Mouse (Mus musculus) embryonic facial prominence, embryonic 12.5 days (tissue): Measurements from ENCODE around the gene Zdhhc14. TPM values are rescaled to one million over a fixed set of nuclear protein-coding genes. Genes with fewer than 3 reads are reported as not detected.

Experiments
- ATAC-seq: fragments of 200-750 bp; cut with Nextera tagmentation; 2 replicates; pipeline ENCODE4 v1.8.0; 2017; ENCODE audit not compliant: insufficient number of reproducible peaks, insufficient read depth, low FRiP score, low TSS enrichment
- H3K27ac ChIP-seq: fragments of 300-500 bp; sonication (generic); 2 replicates; pipeline ENCODE4 v1.5.1; 2016; ENCODE audit warnings: mild to moderate bottlenecking
- H3K27me3 ChIP-seq: fragments of 300-500 bp; sonication (generic); 2 replicates; pipeline ENCODE4 v1.6.1; 2016; ENCODE audit warnings: mild to moderate bottlenecking, moderate library complexity
- H3K36me3 ChIP-seq: fragments of 300-500 bp; sonication (generic); 2 replicates; pipeline ENCODE4 v1.6.1; 2016; ENCODE audit warnings: mild to moderate bottlenecking
- H3K4me1 ChIP-seq: fragments of 300-500 bp; sonication (generic); 2 replicates; pipeline ENCODE4 v1.6.1; 2016
- H3K4me2 ChIP-seq: fragments of 300-500 bp; sonication (generic); replicated peaks from 2 replicates; pipeline ENCODE4 v1.6.1; 2016; ENCODE audit warnings: mild to moderate bottlenecking, moderate library complexity
- H3K4me3 ChIP-seq: fragments of 300-500 bp; sonication (generic); 2 replicates; pipeline ENCODE4 v1.5.1; 2016; ENCODE audit warnings: mild to moderate bottlenecking
- H3K9ac ChIP-seq: fragments of 300-500 bp; sonication (generic); 2 replicates; pipeline ENCODE4 v1.6.1; 2016; ENCODE audit warnings: mild to moderate bottlenecking, moderate library complexity
- H3K9me3 ChIP-seq: fragments of 300-500 bp; sonication (generic); 2 replicates; pipeline ENCODE4 v1.6.1; 2016; ENCODE audit warnings: mild to moderate bottlenecking, moderate library complexity
- WGBS: fragments of 180-500 bp; shearing (Covaris S2); methylation state at CpG from one replicate; pipeline ENCODE4 v1.1.7; 2016; 5-methylcytosine and 5-hydroxymethylcytosine counted together
- polyA plus RNA-seq: library from polyadenylated mRNA; unstranded; fragments of >200 nt; fragmentation: Nextera tagmentation; extraction: Ambion mirVana; gene quantifications from 2 replicates; pipeline ENCODE4 v1.2.1, GENCODE M21; 2016

The Zdhhc14 gene
- polyA plus RNA-seq, 1 experiment from 2014 or later, result 4.0 TPM

- Histone ChIP-seq H3K36me3 (no peaks in the 10 kb centered on the region), H3K9ac (no peak overlapping the region), H3K27ac (no peak overlapping the region), H3K27me3 (no peaks in the 10 kb centered on the region), H3K4me2 (no peak overlapping the region), H3K9me3 (no peaks in the 10 kb centered on the region), H3K4me1 (no peaks in the 10 kb centered on the region), H3K4me3 (no peak overlapping the region)
- ATAC-seq, result no peak
- WGBS, result 84% methylated on average over 4 of the region's 4 CpGs
Observed at GRCm38 (mm10) chr17:5650124-5650523, 157.8 kb downstream of the Zdhhc14 start.

- H3K4me1 ChIP-seq, result no peaks in the 10 kb centered on the region
- no peaks in the 10 kb centered on the region for H3K27me3 ChIP-seq
- no peak overlapping the region for H3K27ac ChIP-seq
- 79% methylated on average over 4 of the region's 4 CpGs for WGBS
- H3K9me3 ChIP-seq, result no peaks in the 10 kb centered on the region
- H3K36me3 ChIP-seq, result no peaks in the 10 kb centered on the region
- no peak overlapping the region for H3K9ac ChIP-seq
- ATAC-seq, result no peak
- no peak overlapping the region for H3K4me3 ChIP-seq
- no peak overlapping the region for H3K4me2 ChIP-seq
Observed at GRCm38 (mm10) chr17:5650642-5651041, 158.3 kb downstream of the Zdhhc14 start.

- ATAC-seq, result no peak
- H3K9me3 ChIP-seq, result no peaks in the 10 kb centered on the region
- H3K4me1 ChIP-seq, result no peaks in the 10 kb centered on the region
- no peaks in the 10 kb centered on the region for H3K36me3 ChIP-seq
- H3K27ac ChIP-seq, result no peak overlapping the region
- H3K27me3 ChIP-seq, result no peaks in the 10 kb centered on the region
- no peak overlapping the region for H3K9ac ChIP-seq
- H3K4me3 ChIP-seq, result no peak overlapping the region
- H3K4me2 ChIP-seq, result no peak overlapping the region
- 75% methylated on average over 4 of the region's 4 CpGs for WGBS
Observed at GRCm38 (mm10) chr17:5651551-5651950, 159.2 kb downstream of the Zdhhc14 start.

- WGBS, result 80% methylated on average over 9 of the region's 9 CpGs
- no peaks in the 10 kb centered on the region for H3K4me1 ChIP-seq
- ATAC-seq, result no peak
- no peaks in the 10 kb centered on the region for H3K9me3 ChIP-seq
- H3K4me2 ChIP-seq, result no peak overlapping the region
- no peak overlapping the region for H3K27ac ChIP-seq
- no peak overlapping the region for H3K9ac ChIP-seq
- H3K36me3 ChIP-seq, result no peaks in the 10 kb centered on the region
- H3K27me3 ChIP-seq, result no peaks in the 10 kb centered on the region
- no peak overlapping the region for H3K4me3 ChIP-seq
Observed at GRCm38 (mm10) chr17:5653981-5654380, 161.6 kb downstream of the Zdhhc14 start.

- Histone ChIP-seq H3K4me2 (no peak overlapping the region), H3K27ac (no peak overlapping the region), H3K9me3 (no peaks in the 10 kb centered on the region), H3K36me3 (no peaks in the 10 kb centered on the region), H3K27me3 (no peaks in the 10 kb centered on the region), H3K4me3 (no peak overlapping the region), H3K9ac (no peak overlapping the region), H3K4me1 (no peaks in the 10 kb centered on the region)
- no peak for ATAC-seq
- 93% methylated on average over 4 of the region's 4 CpGs for WGBS
Observed at GRCm38 (mm10) chr17:5655536-5655935, 163.2 kb downstream of the Zdhhc14 start.

- no peak overlapping the region for H3K27ac ChIP-seq
- 41% methylated on average over 8 of the region's 8 CpGs for WGBS
- no peak overlapping the region for H3K4me2 ChIP-seq
- no peaks in the 10 kb centered on the region for H3K9me3 ChIP-seq
- H3K27me3 ChIP-seq, result no peaks in the 10 kb centered on the region
- H3K4me1 ChIP-seq, result no peaks in the 10 kb centered on the region
- H3K4me3 ChIP-seq, result no peak overlapping the region
- H3K9ac ChIP-seq, result no peak overlapping the region
- no peak for ATAC-seq
- H3K36me3 ChIP-seq, result no peaks in the 10 kb centered on the region
Observed at GRCm38 (mm10) chr17:5660317-5661080, 168.1 kb downstream of the Zdhhc14 start.

- ATAC-seq, result no peak
- H3K36me3 ChIP-seq, result no peaks in the 10 kb centered on the region
- no peaks in the 10 kb centered on the region for H3K4me1 ChIP-seq
- H3K4me2 ChIP-seq, result no peak overlapping the region
- H3K27me3 ChIP-seq, result no peaks in the 10 kb centered on the region
- no peak overlapping the region for H3K27ac ChIP-seq
- no peaks in the 10 kb centered on the region for H3K9me3 ChIP-seq
- 75% methylated on average over 8 of the region's 8 CpGs for WGBS
- no peak overlapping the region for H3K9ac ChIP-seq
- H3K4me3 ChIP-seq, result no peak overlapping the region
Observed at GRCm38 (mm10) chr17:5666652-5667051, 174.3 kb downstream of the Zdhhc14 start.

- ATAC-seq, result no peak
- Histone ChIP-seq H3K27me3 (no peaks in the 10 kb centered on the region), H3K4me3 (no peak overlapping the region), H3K4me2 (no peak overlapping the region), H3K4me1 (no peaks in the 10 kb centered on the region), H3K36me3 (no peaks in the 10 kb centered on the region), H3K9ac (no peak overlapping the region), H3K9me3 (no peaks in the 10 kb centered on the region), H3K27ac (no peak overlapping the region)
- WGBS, result 52% methylated on average over 3 of the region's 3 CpGs
Observed at GRCm38 (mm10) chr17:5668456-5668855, 176.1 kb downstream of the Zdhhc14 start.

GRCm38 (mm10) chr17:5668981-5669380 lies 176.6 kb downstream of the Zdhhc14 start:
- Histone ChIP-seq H3K4me1 (no peaks in the 10 kb centered on the region), H3K27ac (no peak overlapping the region), H3K27me3 (no peaks in the 10 kb centered on the region), H3K4me2 (no peak overlapping the region), H3K4me3 (no peak overlapping the region), H3K9me3 (no peaks in the 10 kb centered on the region), H3K36me3 (no peaks in the 10 kb centered on the region), H3K9ac (no peak overlapping the region)
- WGBS, result 39% methylated on average over 7 of the region's 7 CpGs
- ATAC-seq, result no peak

GRCm38 (mm10) chr17:5675951-5676350 lies 183.6 kb downstream of the Zdhhc14 start:
- Histone ChIP-seq H3K4me2 (no peak overlapping the region), H3K4me3 (no peak overlapping the region), H3K27me3 (no peaks in the 10 kb centered on the region), H3K4me1 (0 out of 2 replicates have a peak, but pooled peaks cover 11% of the 10 kb centered on the region), H3K9me3 (no peaks in the 10 kb centered on the region), H3K9ac (no peak overlapping the region), H3K27ac (no peak overlapping the region), H3K36me3 (no peaks in the 10 kb centered on the region)
- 79% methylated on average over 8 of the region's 8 CpGs for WGBS
- ATAC-seq, result no peak

GRCm38 (mm10) chr17:5679315-5679714 lies 187.0 kb downstream of the Zdhhc14 start:
- no peaks in the 10 kb centered on the region for H3K27me3 ChIP-seq
- no peak overlapping the region for H3K4me2 ChIP-seq
- H3K9me3 ChIP-seq, result no peaks in the 10 kb centered on the region
- no peak overlapping the region for H3K9ac ChIP-seq
- WGBS, result 22% methylated on average over 1 of the region's 1 CpGs
- H3K27ac ChIP-seq, result no peak overlapping the region
- H3K4me1 ChIP-seq, result 0 out of 2 replicates have a peak, but pooled peaks cover 11% of the 10 kb centered on the region
- no peak for ATAC-seq
- no peaks in the 10 kb centered on the region for H3K36me3 ChIP-seq
- no peak overlapping the region for H3K4me3 ChIP-seq

- WGBS, result 94% methylated on average over 7 of the region's 7 CpGs
- no peak overlapping the region for H3K27ac ChIP-seq
- H3K9me3 ChIP-seq, result no peaks in the 10 kb centered on the region
- H3K4me1 ChIP-seq, result no peaks in the 10 kb centered on the region
- no peaks in the 10 kb centered on the region for H3K36me3 ChIP-seq
- H3K4me3 ChIP-seq, result no peak overlapping the region
- H3K27me3 ChIP-seq, result no peaks in the 10 kb centered on the region
- ATAC-seq, result no peak
- no peak overlapping the region for H3K4me2 ChIP-seq
- no peak overlapping the region for H3K9ac ChIP-seq
Observed at GRCm38 (mm10) chr17:5685324-5685723, 193.0 kb downstream of the Zdhhc14 start.
